ENCODE assay signal across 8 mouse cellular contexts in genomic region chr16:25746807-25747206, GRCm38 (mm10).
DNase-seq lines count a peak whose midpoint lies in the region; ATAC-seq and TF ChIP-seq lines count a peak whose summit lies in the region.

No protein-coding gene starts in this region.

- DNase-seq in heart, adult 18-20 months: peak; percentile 41 to 76
- DNase-seq in Patski (ENCODE audit: low read depth, low spot score): peak; percentile 13
- peak; percentile 87 for DNase-seq in limb, embryonic 14.5 days (ENCODE audit: low spot score)
- DNase-seq in urinary bladder, postnatal 10 days (ENCODE audit: low spot score): no peak
- no peak for DNase-seq in layer of hippocampus, postnatal 25 days (ENCODE audit: extremely low spot score in 1 of 2, low spot score in 1 of 2)
- DNase-seq in right cerebral cortex, postnatal 10 days (ENCODE audit: low spot score in 2 of 2): no peak

- CTCF ChIA-PET in Patski (lab: Charles Lee): no interaction called here

- no peak overlapping the region for H3K4me3 ChIP-seq in heart, embryonic 12.5 days
- H3K4me3 ChIP-seq in heart, embryonic 16.5 days (ENCODE audit: low read length): no peak overlapping the region
- H3K4me3 ChIP-seq in limb, embryonic 14.5 days (replicated peaks; ENCODE audit: low read length): no peak overlapping the region

- ATAC-seq in heart, embryonic 12.5 days (ENCODE audit: insufficient number of reproducible peaks, low FRiP score): no peak
- no peak for ATAC-seq in Patski
- no peak; the same call in 1 of the 2 replicates for ATAC-seq in heart, embryonic 16.5 days (replicated peaks; ENCODE audit: extremely low read depth, insufficient read depth, low FRiP score)
- ATAC-seq in limb, embryonic 14.5 days (ENCODE audit: low FRiP score, low read depth): peak; percentile 83

- no peak for TF ChIP-seq CTCF in Patski (IDR thresholded peaks at IDR 0.05)

- in situ Hi-C loops in Patski (cut with MboI; ENCODE audit: low pct_unique_long_range_greater_than_20kb): no loop called here

- H3K27ac ChIP-seq in heart, embryonic 12.5 days (ENCODE audit: poor library complexity, severe bottlenecking): no peak overlapping the region
- H3K27ac ChIP-seq in heart, embryonic 16.5 days (ENCODE audit: low read length): no peak overlapping the region; the same call in 1 of the 2 replicates
- H3K27ac ChIP-seq in limb, embryonic 14.5 days (replicated peaks; ENCODE audit: low read depth, low read length): no peak overlapping the region

- 0 out of 2 replicates have a peak, but pooled peaks cover 4% of the 10 kb centered on the region for H3K4me1 ChIP-seq in heart, embryonic 12.5 days (replicated peaks)
- peaks cover 5% of the 10 kb centered on the region; the same call in 1 of the 2 replicates for H3K4me1 ChIP-seq in heart, embryonic 16.5 days (ENCODE audit: control insufficient read depth, insufficient read depth, low read length)
- peaks cover 12% of the 10 kb centered on the region for H3K4me1 ChIP-seq in limb, embryonic 14.5 days (ENCODE audit: control insufficient read depth, insufficient read depth, low read length)

- H3K27me3 ChIP-seq in heart, embryonic 12.5 days (replicated peaks): no peaks in the 10 kb centered on the region
- H3K27me3 ChIP-seq in Patski: no peaks in the 10 kb centered on the region
- H3K27me3 ChIP-seq in heart, embryonic 16.5 days (ENCODE audit: control insufficient read depth, insufficient read depth, low read length): no peaks in the 10 kb centered on the region
- no peaks in the 10 kb centered on the region for H3K27me3 ChIP-seq in limb, embryonic 14.5 days (ENCODE audit: control insufficient read depth, insufficient read depth, low read length)

- no peak overlapping the region for H3K9ac ChIP-seq in heart, embryonic 12.5 days
- H3K9ac ChIP-seq in heart, embryonic 16.5 days (ENCODE audit: low read length): no peak overlapping the region
- H3K9ac ChIP-seq in limb, embryonic 14.5 days (ENCODE audit: low read depth, low read length, severe bottlenecking): no peak overlapping the region

- POLR2A ChIA-PET in Patski (lab: Charles Lee): no interaction called here

- no peak overlapping the region for H3K4me2 ChIP-seq in heart, embryonic 12.5 days
- H3K4me2 ChIP-seq in heart, embryonic 16.5 days (ENCODE audit: low read depth, low read length): peak overlapping the region; percentile 23; the same call in 1 of the 2 replicates
- no peak overlapping the region for H3K4me2 ChIP-seq in limb, embryonic 14.5 days (replicated peaks; ENCODE audit: low read depth, low read length, severe bottlenecking)

- no peak for TF ChIP-seq POLR2A in limb, embryonic 14.5 days (IDR thresholded peaks at IDR 0.05; ENCODE audit: borderline replicate concordance, extremely low read depth, insufficient read depth, insufficient read length)

- 16% methylated on average over 3 of the region's 3 CpGs for WGBS in heart, embryonic 12.5 days
- WGBS in heart, embryonic 16.5 days: 17% methylated on average over 3 of the region's 3 CpGs
- WGBS in limb, embryonic 14.5 days: 10% methylated on average over 3 of the region's 3 CpGs

- H3K9me3 ChIP-seq in heart, embryonic 12.5 days (replicated peaks): no peaks in the 10 kb centered on the region
- H3K9me3 ChIP-seq in heart, embryonic 16.5 days (replicated peaks; ENCODE audit: control insufficient read depth, low read length): no peaks in the 10 kb centered on the region
- H3K9me3 ChIP-seq in limb, embryonic 14.5 days (ENCODE audit: control insufficient read depth, low read length): no peaks in the 10 kb centered on the region

- no peaks in the 10 kb centered on the region for H3K36me3 ChIP-seq in heart, embryonic 12.5 days
- no peaks in the 10 kb centered on the region for H3K36me3 ChIP-seq in heart, embryonic 16.5 days (ENCODE audit: control insufficient read depth, insufficient read depth)
- no peaks in the 10 kb centered on the region for H3K36me3 ChIP-seq in limb, embryonic 14.5 days (ENCODE audit: control insufficient read depth, insufficient read depth, low read length)

Comparison
In these comparisons a context has a peak if more than half of its experiments do, and no peak if none do; other contexts are left out.
1. DNase-seq: peak in heart, adult 18-20 months (2 of 2), Patski (single experiment) and limb, embryonic 14.5 days (single experiment); none in urinary bladder, postnatal 10 days (single experiment), layer of hippocampus, postnatal 25 days (0 of 2) and right cerebral cortex, postnatal 10 days (0 of 2).